Mouse (Mus musculus) bone marrow, adult 2 months (tissue): ENCODE results near the gene Auts2. TPM values are rescaled to one million over a fixed set of nuclear protein-coding genes. Genes with fewer than 3 reads are reported as not detected.

ENCODE experiments used
- H3K27ac ChIP-seq: fragments of 200-500 bp; 2 replicates; pipeline ENCODE4 v1.5.1; 2012; ENCODE audit warnings: low read depth, mild to moderate bottlenecking, control low read depth, inconsistent platforms, low read length; ENCODE audit not compliant: control insufficient read depth, poor library complexity, insufficient read depth
- H3K4me1 ChIP-seq: fragments of 200-500 bp; 2 replicates; pipeline ENCODE4 v1.6.1; 2011; ENCODE audit warnings: low read length; ENCODE audit not compliant: control insufficient read depth, insufficient read depth
- H3K4me3 ChIP-seq: fragments of 200-500 bp; replicated peaks from 2 replicates; pipeline ENCODE3; 2011; ENCODE audit warnings: mild to moderate bottlenecking, low read depth, low read length, control low read depth; ENCODE audit not compliant: control insufficient read depth
- CTCF ChIP-seq: fragments of 200-500 bp; IDR thresholded peaks from 2 replicates; pipeline ENCODE4 v1.5.1; 2011; ENCODE audit warnings: low read length, control low read depth; ENCODE audit not compliant: control insufficient read depth, insufficient read depth
- POLR2A ChIP-seq: fragments of 200-500 bp; IDR thresholded peaks from 2 replicates; pipeline ENCODE4 v1.6.1; 2011; ENCODE audit warnings: low read depth, mild to moderate bottlenecking, control low read depth, low read length, borderline replicate concordance; ENCODE audit not compliant: control insufficient read depth
- WGBS: fragments of 180-500 bp; shearing (Covaris S2); methylation state at CpG from one replicate; pipeline ENCODE4 v1.1.7; 2018; 5-methylcytosine and 5-hydroxymethylcytosine counted together
- polyA plus RNA-seq: library from polyadenylated mRNA; stranded (reverse); fragments of >200 nt; gene quantifications from 2 replicates; pipeline ENCODE4 v1.2.4, GENCODE M21; 2011; ENCODE audit warnings: low replicate concordance; ENCODE audit not compliant: missing spikeins, insufficient read depth, insufficient read length

Auts2 gene
- polyA plus RNA-seq, 1 experiment = 1.5 TPM

DNA sequence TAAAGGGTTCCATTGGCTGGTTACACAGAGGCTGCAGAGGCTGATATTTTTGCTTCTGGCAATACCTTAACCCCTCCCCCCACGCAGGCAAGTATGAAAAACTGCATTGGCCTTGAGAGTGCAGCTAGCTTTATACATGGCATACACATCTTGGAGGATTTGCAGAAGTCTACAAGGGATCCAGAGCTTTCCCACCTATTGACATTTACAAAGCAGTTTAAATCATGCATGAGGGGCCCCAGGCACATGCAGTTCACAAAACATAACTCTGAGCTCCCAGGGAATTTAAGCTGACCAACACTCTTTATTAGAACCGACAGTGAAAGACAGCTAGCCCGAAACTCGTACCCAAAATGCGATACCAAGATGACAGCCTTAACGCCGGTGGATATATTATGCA is 888.9 kb downstream of the Auts2 start:
- no peak for TF ChIP-seq CTCF
- TF ChIP-seq POLR2A = no peak
- no peak overlapping the region for H3K27ac ChIP-seq
- H3K4me3 ChIP-seq = no peak overlapping the region
- 81% methylated on average over 7 of the region's 7 CpGs for WGBS
- no peaks in the 10 kb centered on the region for H3K4me1 ChIP-seq

DNA sequence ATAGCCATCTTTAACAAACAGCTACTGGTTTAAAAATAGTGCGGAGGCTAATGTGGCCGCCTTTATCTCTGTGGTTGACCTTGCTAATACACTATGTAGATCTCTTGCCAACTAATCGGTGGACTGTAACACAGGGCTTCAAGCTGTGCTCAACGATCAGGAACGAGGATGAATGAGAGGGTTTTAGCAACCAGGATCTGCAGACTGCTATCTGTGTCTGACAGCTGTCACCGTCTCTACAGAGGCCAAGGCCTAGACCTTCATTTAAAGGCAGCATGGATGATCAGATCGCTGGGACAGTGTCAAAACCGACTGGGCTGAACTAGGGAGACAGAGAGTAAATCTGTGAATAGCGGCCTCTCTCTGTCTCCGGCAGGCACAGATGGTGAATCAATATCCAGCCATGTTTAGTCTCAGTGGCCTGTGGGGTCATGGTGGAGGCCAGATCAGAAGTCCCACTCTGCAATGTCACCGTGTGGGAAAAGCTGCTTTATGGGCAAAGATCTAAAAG is 892.7 kb downstream of the Auts2 start:
- Histone ChIP-seq H3K4me1 (no peaks in the 10 kb centered on the region), H3K27ac (no peak overlapping the region), H3K4me3 (no peak overlapping the region)
- no peak for TF ChIP-seq CTCF
- TF ChIP-seq POLR2A = no peak
- WGBS = 67% methylated on average over 11 of the region's 11 CpGs

DNA sequence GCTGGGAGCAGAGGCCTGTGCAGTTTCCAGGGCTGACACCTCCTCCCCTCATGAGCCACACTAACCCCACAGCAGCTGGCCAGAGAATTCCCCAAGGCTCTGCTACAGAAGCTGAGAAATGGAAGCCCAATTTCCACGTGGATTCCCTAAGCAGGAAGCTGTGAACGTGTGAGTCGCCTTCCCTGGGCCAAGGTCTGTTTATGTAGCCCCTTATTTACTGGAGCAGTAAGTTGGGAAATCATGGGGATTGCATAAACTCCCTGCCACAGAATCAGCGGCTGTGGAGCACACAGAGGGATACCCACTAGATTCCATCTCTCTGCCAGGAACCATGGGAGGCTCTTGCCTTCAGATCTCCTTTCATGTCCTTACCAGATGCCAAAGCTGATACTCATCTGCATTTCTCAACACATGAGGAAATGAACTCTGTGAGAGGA is 895.4 kb downstream of the Auts2 start:
- 46% methylated on average over 4 of the region's 4 CpGs for WGBS
- no peaks in the 10 kb centered on the region for H3K4me1 ChIP-seq
- no peak overlapping the region for H3K4me3 ChIP-seq
- H3K27ac ChIP-seq = no peak overlapping the region
- TF ChIP-seq CTCF (no peak), POLR2A (no peak)

DNA sequence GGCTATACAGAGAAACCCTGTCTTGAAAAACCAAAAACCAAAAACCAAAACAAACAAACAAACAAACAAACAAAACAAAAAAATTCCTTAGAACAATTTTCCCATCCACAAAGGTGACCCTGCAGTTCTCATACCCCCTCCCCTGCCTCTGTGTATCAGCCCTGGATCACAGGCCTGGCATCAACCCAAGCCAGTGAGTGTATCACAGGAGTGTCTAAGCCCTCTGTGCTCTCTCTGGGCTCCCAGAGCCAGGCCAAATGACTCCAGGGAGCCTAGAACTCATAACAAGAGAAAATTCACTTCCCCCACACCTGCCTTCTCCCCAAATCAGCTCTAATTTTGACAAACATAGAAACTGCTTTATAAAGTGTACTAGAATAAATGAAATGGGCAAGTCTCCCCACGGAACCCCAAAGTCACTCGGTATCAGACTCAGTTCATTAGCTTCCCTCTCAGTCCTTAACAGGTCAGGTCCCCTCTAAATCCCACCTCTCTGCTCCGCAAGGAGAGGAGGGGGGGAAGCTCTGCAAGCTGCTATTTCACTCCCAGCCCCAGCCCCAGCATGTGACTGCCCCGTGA is 896.0 kb downstream of the Auts2 start:
- H3K27ac ChIP-seq = no peak overlapping the region
- 74% methylated on average over 4 of the region's 4 CpGs for WGBS
- no peaks in the 10 kb centered on the region for H3K4me1 ChIP-seq
- H3K4me3 ChIP-seq = no peak overlapping the region
- TF ChIP-seq POLR2A = no peak
- no peak for TF ChIP-seq CTCF

DNA sequence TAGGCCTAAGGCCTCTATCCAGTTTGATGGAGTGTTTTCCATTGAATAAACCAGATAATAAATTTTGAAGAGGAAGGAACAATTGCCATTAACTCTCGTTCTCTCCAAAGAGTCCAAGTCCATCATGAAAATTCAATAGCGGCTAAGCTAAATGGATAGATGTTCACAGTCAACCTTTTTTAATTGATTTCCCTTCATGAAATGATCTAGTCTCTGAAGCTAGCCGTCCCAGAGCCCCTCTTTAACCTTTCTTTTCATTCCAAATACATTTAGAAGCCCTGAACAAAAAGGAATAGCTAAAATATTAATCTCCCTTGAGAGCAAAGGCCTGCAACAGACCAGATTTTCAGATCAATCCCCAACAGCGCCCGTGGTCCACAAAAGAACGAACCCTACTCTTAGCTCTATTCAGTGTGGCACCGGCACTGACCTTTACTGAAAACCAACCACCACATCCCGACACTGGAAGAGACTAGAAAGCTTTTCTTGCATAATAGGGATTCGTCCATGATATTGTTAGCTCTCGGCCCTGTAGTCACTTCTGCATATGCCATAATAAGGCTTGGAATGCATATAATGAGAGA is 896.9 kb downstream of the Auts2 start:
- no peak overlapping the region for H3K27ac ChIP-seq
- H3K4me1 ChIP-seq = no peaks in the 10 kb centered on the region
- 78% methylated on average over 10 of the region's 10 CpGs for WGBS
- TF ChIP-seq POLR2A (no peak), CTCF (no peak)
- H3K4me3 ChIP-seq = no peak overlapping the region

DNA sequence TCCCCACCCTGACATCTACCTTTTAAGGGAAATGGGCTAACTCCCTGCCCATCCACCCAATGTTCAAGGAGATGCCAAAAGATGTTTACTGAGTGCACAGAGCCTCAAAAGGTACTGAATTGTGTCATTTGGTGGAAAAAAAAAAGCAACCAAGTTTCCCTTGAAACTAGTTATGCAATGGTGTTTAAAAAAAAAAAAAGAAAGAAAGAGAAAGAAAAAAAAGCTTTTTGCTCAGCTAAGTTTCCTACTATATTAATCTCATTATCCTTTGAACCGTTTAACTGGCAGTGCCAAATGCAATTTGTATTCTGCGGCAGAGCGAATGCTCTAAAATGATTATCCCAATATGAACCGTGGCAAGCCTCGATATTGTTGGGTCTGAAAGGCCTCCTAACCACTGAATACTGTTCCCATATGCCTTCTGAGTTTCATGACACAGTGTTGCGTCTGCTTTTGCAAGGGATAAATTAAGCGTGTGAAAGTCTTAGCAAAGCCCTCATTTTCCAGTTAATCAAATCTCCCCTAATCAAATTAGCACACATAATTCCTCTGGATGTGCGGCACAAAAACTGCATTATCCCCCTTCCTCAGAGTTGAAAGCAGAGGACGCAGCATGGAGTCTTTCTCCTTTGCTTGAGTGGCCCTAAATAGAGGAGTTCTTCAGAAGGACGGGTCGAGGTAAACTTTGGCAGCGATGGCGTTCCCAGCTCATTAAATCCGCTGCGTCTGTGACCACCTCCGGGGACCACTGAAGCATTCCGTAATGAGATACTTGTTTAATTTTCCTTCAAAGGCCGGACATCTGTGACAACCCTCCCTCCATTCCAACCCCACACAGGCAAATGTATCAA is 897.6 kb downstream of the Auts2 start:
- 85% methylated on average over 18 of the region's 18 CpGs for WGBS
- Histone ChIP-seq H3K4me3 (no peak overlapping the region), H3K4me1 (no peaks in the 10 kb centered on the region), H3K27ac (no peak overlapping the region)
- TF ChIP-seq POLR2A (no peak), CTCF (no peak)

DNA sequence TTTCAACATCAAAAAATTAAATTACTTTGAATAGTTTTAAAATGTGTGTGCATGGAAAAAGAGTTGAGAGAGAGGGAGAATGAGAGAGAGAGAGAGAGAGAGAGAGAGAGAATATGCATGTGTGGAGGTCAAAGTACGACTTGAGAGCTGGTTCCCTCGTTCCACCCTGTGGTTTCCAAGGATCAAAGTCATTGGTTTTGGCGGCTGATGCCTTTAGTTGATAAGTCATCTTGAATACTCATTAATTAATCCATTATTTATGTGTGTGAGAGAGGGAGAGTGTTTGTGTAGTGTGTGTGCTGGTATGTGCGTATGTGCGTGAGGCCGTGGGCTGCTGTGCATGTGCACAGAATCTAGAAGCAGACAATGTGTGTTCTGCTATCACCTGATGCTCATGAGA is 898.8 kb downstream of the Auts2 start:
- WGBS = 87% methylated on average over 6 of the region's 6 CpGs
- Histone ChIP-seq H3K4me1 (no peaks in the 10 kb centered on the region), H3K4me3 (no peak overlapping the region), H3K27ac (no peak overlapping the region)
- TF ChIP-seq POLR2A = no peak
- no peak for TF ChIP-seq CTCF

DNA sequence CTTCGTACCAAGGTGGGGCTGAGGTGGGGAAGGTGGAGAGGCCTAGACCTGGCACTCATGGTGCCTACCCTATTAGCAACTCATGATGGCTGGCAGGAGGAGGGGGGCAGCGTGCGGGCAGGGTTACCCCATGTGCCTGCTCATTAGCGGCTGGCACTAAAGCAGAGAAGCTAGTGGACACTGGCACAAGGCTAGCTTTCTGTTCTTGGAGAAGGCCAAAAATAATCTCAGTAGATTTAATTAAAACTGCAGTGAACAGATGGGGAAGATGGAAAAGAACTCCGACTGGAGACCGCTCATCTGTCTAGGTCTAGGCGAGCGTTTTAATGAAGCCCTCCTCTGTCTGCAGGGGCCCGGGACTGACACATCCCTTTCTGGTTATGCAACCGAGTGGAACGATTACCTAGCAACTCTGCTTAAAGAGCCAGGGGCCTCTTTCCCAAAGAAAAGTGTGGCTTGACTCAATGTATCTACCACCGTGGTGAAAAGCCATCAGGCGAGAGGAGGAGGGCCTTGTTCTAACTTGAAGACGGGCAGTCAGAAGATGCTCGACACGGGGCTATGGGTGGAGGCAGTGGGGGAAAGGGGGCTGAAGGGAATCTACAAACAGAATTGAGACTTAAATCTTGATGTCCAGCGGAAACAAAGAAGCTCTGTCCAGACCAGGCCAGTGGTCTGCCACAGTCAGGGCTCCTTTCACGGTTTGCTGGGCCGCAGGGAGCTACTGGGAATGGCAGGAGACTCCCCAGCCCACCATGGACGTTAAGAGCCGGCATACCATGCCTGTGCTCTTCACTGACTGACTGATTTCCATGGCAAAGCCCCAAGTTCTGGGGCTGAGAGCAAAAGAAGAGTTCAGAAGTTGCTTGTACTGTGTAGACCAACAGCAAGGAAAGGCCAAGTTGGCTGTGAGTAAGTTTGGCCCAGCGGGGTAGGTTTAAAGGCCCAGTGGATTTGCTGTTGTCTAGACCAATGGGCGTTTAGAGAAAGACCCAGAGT is 899.7 kb downstream of the Auts2 start:
- 84% methylated on average over 23 of the region's 23 CpGs for WGBS
- no peak overlapping the region for H3K27ac ChIP-seq
- H3K4me3 ChIP-seq = no peak overlapping the region
- no peak for TF ChIP-seq CTCF
- no peak for TF ChIP-seq POLR2A
- H3K4me1 ChIP-seq = no peaks in the 10 kb centered on the region
